Mouse (Mus musculus) olfactory bulb, adult 2 months (tissue): Measurements from ENCODE around the gene Snrpd2.

Experiments used
- CTCF ChIP-seq: fragments of 200-500 bp; IDR thresholded peaks from 2 replicates; pipeline ENCODE4 v1.5.1; 2012; ENCODE audit warnings: low read depth, mild to moderate bottlenecking, low read length, moderate library complexity; ENCODE audit not compliant: insufficient read depth
- POLR2A ChIP-seq: fragments of 200-500 bp; IDR thresholded peaks from 2 replicates; pipeline ENCODE4 v1.6.1; 2012; ENCODE audit warnings: mild to moderate bottlenecking, low read depth, low read length, moderate library complexity; ENCODE audit not compliant: insufficient read depth

DNA sequence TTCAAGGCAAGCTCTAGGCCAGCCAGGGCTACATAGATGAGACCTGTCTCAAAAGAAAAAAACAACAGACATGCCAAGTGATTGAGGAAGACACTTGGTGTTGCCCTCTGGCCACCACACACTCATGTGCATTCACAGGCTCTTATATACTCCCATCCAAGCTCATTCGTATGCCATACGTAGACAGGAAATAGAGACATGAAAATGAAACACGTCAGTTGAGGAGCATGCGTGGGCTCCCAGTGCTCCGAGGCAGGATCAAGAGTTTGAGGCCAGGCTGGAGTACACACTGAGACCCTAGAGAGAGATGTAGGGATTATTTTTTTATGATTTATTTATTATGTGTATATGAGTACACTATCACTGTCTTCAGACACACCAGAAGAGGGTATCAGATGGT lies 20.1 kb upstream of the Snrpd2 start:
- TF ChIP-seq CTCF (no peak), POLR2A (no peak)
